Mouse (Mus musculus) frontal cortex, postnatal 10 days (tissue): ENCODE measurements around the gene Ndufa4l2.

ENCODE experiments used
- DNase-seq, 2 experiments: peaks; one replicate each; pipeline ENCODE4 v3.0.0; 2022; ENCODE audit warnings: low spot score in 2 of 2, mixed read lengths in 1 of 2

Ndufa4l2 gene

GRCm38 (mm10) chr10:127514764-127515163 lies at the start of gene Ndufa4l2:
Gene Ndufa4l2 (plus strand): TSS chr10:127514967.
- no peak for DNase-seq

- DNase-seq = no peak
Measured at GRCm38 (mm10) chr10:127471281-127471988, 43.3 kb upstream of the Ndufa4l2 start.

- no peak for DNase-seq
Measured at GRCm38 (mm10) chr10:127472722-127473121, 42.0 kb upstream of the Ndufa4l2 start.

- DNase-seq = no peak
Measured at GRCm38 (mm10) chr10:127475175-127475574, 39.6 kb upstream of the Ndufa4l2 start.

- no peak for DNase-seq
Measured at GRCm38 (mm10) chr10:127476541-127476940, 38.2 kb upstream of the Ndufa4l2 start.

GRCm38 (mm10) chr10:127477301-127477700 lies 37.5 kb upstream of the Ndufa4l2 start:
- no peak for DNase-seq

GRCm38 (mm10) chr10:127479131-127479530 lies 35.6 kb upstream of the Ndufa4l2 start:
- DNase-seq = no peak

- DNase-seq = no peak
Measured at GRCm38 (mm10) chr10:127480833-127481813, 33.6 kb upstream of the Ndufa4l2 start.

GRCm38 (mm10) chr10:127485235-127485634 lies 29.5 kb upstream of the Ndufa4l2 start:
- no peak for DNase-seq

- DNase-seq = no peak
Measured at GRCm38 (mm10) chr10:127488856-127489255, 25.9 kb upstream of the Ndufa4l2 start.

- no peak for DNase-seq
Measured at GRCm38 (mm10) chr10:127490160-127491127, 24.3 kb upstream of the Ndufa4l2 start.

- DNase-seq = no peak
Measured at GRCm38 (mm10) chr10:127491128-127491512, 23.6 kb upstream of the Ndufa4l2 start.

- no peak for DNase-seq
Measured at GRCm38 (mm10) chr10:127492118-127492517, 22.6 kb upstream of the Ndufa4l2 start.

GRCm38 (mm10) chr10:127496156-127496555 lies 18.6 kb upstream of the Ndufa4l2 start:
- DNase-seq = no peak

- DNase-seq = no peak
Measured at GRCm38 (mm10) chr10:127499516-127499915, 15.3 kb upstream of the Ndufa4l2 start.

- DNase-seq = no peak
Measured at GRCm38 (mm10) chr10:127500042-127500441, 14.7 kb upstream of the Ndufa4l2 start.

- no peak for DNase-seq
Measured at GRCm38 (mm10) chr10:127500894-127501893, 13.6 kb upstream of the Ndufa4l2 start, which contains the start of gene Stac3. Gene Stac3 (plus strand): TSS chr10:127501686.

- peak; percentile 74 for DNase-seq
Measured at GRCm38 (mm10) chr10:127508239-127508638, 6.5 kb upstream of the Ndufa4l2 start.

- peak; percentile 79 to 86 for DNase-seq
Measured at GRCm38 (mm10) chr10:127509051-127509836, 5.5 kb upstream of the Ndufa4l2 start.
